Mouse (Mus musculus): ENCODE measurements around the gene Lrrc56. TPM values are rescaled to one million over a fixed set of nuclear protein-coding genes. Genes with fewer than 3 reads are reported as not detected.
A peak's percentile ranks its signal among the peaks of the same experiment; 100 is the strongest.

The Lrrc56 gene
- polyA plus RNA-seq, 1 experiment: 7.4 TPM

DNA sequence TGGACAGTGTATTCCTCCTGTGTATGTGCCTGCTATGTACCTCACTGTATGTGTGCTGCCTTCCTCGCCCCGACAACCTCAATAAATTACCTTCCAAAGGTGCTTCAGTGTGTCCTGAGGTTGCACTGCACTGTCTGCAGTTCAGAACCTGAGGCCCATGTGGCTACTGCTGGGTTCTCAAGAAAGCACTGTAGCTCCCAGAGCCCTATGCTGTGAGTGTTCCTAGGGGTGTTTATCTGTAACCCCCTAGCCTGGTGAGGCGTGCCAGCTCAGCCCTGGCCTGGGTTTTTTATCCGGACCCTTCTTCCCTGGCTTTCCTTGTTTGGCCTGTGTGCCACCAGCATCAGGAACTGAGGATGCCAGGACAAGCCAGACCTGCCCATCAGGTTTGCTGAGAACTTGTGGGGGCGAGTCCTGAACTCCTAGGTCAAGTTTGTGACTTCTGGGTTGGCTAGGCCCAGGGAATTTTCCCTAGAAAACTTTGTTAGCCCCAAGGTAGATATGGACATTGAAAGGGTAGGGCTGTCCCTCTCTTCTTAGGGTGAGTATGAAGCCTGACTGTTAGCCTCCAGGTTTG, 24.7 kb downstream of the Lrrc56 start:
- Histone ChIP-seq H3K27ac (ENCODE audit: control insufficient read depth, insufficient read depth, low read length) (no peak overlapping the region), H3K4me1 (replicated peaks; ENCODE audit: control insufficient read depth, insufficient read depth, low read length) (peaks cover 25% of the 10 kb centered on the region), H3K27me3 (ENCODE audit: control insufficient read depth, insufficient read depth, low read length) (no peaks in the 10 kb centered on the region), H3K36me3 (ENCODE audit: control insufficient read depth, insufficient read depth, low read length) (no peaks in the 10 kb centered on the region), H3K4me3 (ENCODE audit: control insufficient read depth, insufficient read depth, low read length) (no peak overlapping the region)
- TF ChIP-seq CTCF (IDR thresholded peaks at IDR 0.05; ENCODE audit: borderline replicate concordance, control insufficient read depth, extremely low read depth, insufficient read depth, low read length, poor library complexity) (no peak), POLR2A (IDR thresholded peaks at IDR 0.05; ENCODE audit: control insufficient read depth, extremely low read depth, insufficient read depth, low read length, poor library complexity) (no peak)
- WGBS: 96% methylated on average over 5 of the region's 5 CpGs
- DNase-seq: no peak

DNA sequence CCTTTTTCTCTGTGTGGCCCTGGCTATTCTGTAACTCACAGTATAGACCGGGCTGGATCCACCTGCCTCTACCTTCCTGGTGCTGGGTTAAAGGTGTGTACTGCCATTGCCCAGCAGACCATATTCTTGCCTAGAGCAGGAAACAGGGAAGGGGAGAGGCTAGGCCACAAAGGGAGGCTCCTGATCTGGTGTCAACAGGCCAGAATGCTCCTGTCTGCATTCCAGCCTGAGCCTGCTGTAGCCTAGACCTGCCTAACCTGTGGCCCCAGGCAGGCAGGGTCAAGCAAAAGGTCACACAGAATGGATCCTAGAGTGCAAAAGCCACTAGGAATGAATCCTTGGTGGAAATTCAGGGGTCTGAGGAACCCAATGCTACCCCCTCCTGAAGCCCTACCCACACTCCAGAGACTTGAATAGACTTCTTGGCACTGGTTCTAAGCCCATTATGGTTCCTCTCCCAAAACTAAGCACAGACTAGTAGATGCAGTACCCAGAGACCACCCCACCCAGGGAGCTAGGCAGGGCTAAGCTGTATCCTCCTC, 25.7 kb downstream of the Lrrc56 start:
- Histone ChIP-seq H3K4me1 (replicated peaks; ENCODE audit: control insufficient read depth, insufficient read depth, low read length) (peaks cover 25% of the 10 kb centered on the region), H3K27me3 (ENCODE audit: control insufficient read depth, insufficient read depth, low read length) (no peaks in the 10 kb centered on the region), H3K27ac (ENCODE audit: control insufficient read depth, insufficient read depth, low read length) (no peak overlapping the region), H3K4me3 (ENCODE audit: control insufficient read depth, insufficient read depth, low read length) (no peak overlapping the region), H3K36me3 (ENCODE audit: control insufficient read depth, insufficient read depth, low read length) (no peaks in the 10 kb centered on the region)
- no peak for DNase-seq
- 93% methylated on average over 1 of the region's 1 CpGs for WGBS
- TF ChIP-seq POLR2A (IDR thresholded peaks at IDR 0.05; ENCODE audit: control insufficient read depth, extremely low read depth, insufficient read depth, low read length, poor library complexity) (no peak), CTCF (IDR thresholded peaks at IDR 0.05; ENCODE audit: borderline replicate concordance, control insufficient read depth, extremely low read depth, insufficient read depth, low read length, poor library complexity) (no peak)

- 86% methylated on average over 1 of the region's 1 CpGs for WGBS
- no peak overlapping the region for H3K4me3 ChIP-seq (ENCODE audit: control insufficient read depth, insufficient read depth, low read length)
- DNase-seq: no peak
- H3K4me1 ChIP-seq (replicated peaks; ENCODE audit: control insufficient read depth, insufficient read depth, low read length): peaks cover 20% of the 10 kb centered on the region
- no peak overlapping the region for H3K27ac ChIP-seq (ENCODE audit: control insufficient read depth, insufficient read depth, low read length)
- no peaks in the 10 kb centered on the region for H3K36me3 ChIP-seq (ENCODE audit: control insufficient read depth, insufficient read depth, low read length)
- TF ChIP-seq POLR2A (IDR thresholded peaks at IDR 0.05; ENCODE audit: control insufficient read depth, extremely low read depth, insufficient read depth, low read length, poor library complexity) (no peak), CTCF (IDR thresholded peaks at IDR 0.05; ENCODE audit: borderline replicate concordance, control insufficient read depth, extremely low read depth, insufficient read depth, low read length, poor library complexity) (no peak)
- H3K27me3 ChIP-seq (ENCODE audit: control insufficient read depth, insufficient read depth, low read length): no peaks in the 10 kb centered on the region
These were observed 26.4 kb downstream of the Lrrc56 start for GRCm38 (mm10) chr7:141220377-141220776.

DNA sequence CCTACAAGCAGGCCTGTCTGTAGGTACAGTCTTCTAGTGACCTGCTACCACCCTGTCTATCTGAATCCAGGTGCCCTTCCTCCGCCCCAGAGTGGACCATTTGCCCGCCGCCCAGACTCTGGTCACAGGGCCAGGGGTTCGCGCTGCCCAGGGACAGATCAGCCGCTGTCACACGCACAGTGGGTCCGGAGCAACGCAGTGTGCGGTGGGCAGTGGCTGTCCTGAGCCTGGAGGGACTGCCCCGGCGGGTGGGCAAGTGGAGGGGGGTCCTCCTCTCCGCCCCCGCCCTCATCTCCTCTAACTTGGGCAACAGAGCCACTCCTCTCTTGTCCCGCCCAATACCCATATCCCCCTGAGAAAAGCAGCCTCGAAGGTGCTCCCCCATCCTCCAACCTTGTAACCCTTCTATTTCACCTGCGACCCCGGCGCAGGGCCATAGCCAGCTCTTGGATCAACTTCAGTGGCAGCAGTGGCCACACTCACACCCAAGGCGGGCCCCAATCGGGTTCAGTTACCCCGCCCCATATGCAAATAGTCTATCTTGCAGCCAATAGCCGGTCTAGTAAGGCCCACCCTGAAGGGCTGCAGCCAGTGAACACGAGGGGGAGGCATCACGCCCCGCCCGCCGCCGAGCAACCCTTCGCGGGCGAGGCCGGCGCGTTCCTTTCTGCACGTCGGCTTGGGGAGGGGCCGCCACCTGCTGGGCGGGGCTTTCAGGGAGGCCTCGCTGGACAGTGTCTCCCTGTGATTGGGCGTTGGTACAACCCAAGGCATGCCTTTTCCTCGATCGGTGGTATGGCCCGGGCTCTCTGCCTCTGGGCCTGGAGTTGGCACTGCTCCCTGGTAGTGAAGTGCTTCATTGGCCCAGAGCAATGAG, 27.5 kb downstream of the Lrrc56 start:
- peaks cover 16% of the 10 kb centered on the region for H3K4me1 ChIP-seq (replicated peaks; ENCODE audit: control insufficient read depth, insufficient read depth, low read length)
- TF ChIP-seq POLR2A (IDR thresholded peaks at IDR 0.05; ENCODE audit: control insufficient read depth, extremely low read depth, insufficient read depth, low read length, poor library complexity): no peak
- peak; percentile 54; the same call in 1 of the 2 replicates for TF ChIP-seq CTCF (IDR thresholded peaks at IDR 0.05; ENCODE audit: borderline replicate concordance, control insufficient read depth, extremely low read depth, insufficient read depth, low read length, poor library complexity)
- peak overlapping the region; percentile 24 for H3K4me3 ChIP-seq (ENCODE audit: control insufficient read depth, insufficient read depth, low read length)
- H3K27ac ChIP-seq (ENCODE audit: control insufficient read depth, insufficient read depth, low read length): no peak overlapping the region
- 26% methylated on average over 44 of the region's 44 CpGs for WGBS
- no peaks in the 10 kb centered on the region for H3K27me3 ChIP-seq (ENCODE audit: control insufficient read depth, insufficient read depth, low read length)
- DNase-seq: peak; percentile 90
- no peaks in the 10 kb centered on the region for H3K36me3 ChIP-seq (ENCODE audit: control insufficient read depth, insufficient read depth, low read length)

- Histone ChIP-seq H3K27me3 (ENCODE audit: control insufficient read depth, insufficient read depth, low read length) (no peaks in the 10 kb centered on the region), H3K4me3 (ENCODE audit: control insufficient read depth, insufficient read depth, low read length) (peak overlapping the region; percentile 24), H3K4me1 (replicated peaks; ENCODE audit: control insufficient read depth, insufficient read depth, low read length) (peaks cover 14% of the 10 kb centered on the region), H3K27ac (ENCODE audit: control insufficient read depth, insufficient read depth, low read length) (no peak overlapping the region), H3K36me3 (ENCODE audit: control insufficient read depth, insufficient read depth, low read length) (no peaks in the 10 kb centered on the region)
- TF ChIP-seq POLR2A (IDR thresholded peaks at IDR 0.05; ENCODE audit: control insufficient read depth, extremely low read depth, insufficient read depth, low read length, poor library complexity) (no peak), CTCF (IDR thresholded peaks at IDR 0.05; ENCODE audit: borderline replicate concordance, control insufficient read depth, extremely low read depth, insufficient read depth, low read length, poor library complexity) (no peak)
- DNase-seq: no peak
- 20% methylated on average over 8 of the region's 8 CpGs for whole genome bisulfite sequencing
These were observed 28.1 kb downstream of the Lrrc56 start for GRCm38 (mm10) chr7:141222126-141222467.

- no peaks in the 10 kb centered on the region for H3K27me3 ChIP-seq (ENCODE audit: control insufficient read depth, insufficient read depth, low read length)
- no peak for DNase-seq
- TF ChIP-seq CTCF (IDR thresholded peaks at IDR 0.05; ENCODE audit: borderline replicate concordance, control insufficient read depth, extremely low read depth, insufficient read depth, low read length, poor library complexity) (no peak), POLR2A (IDR thresholded peaks at IDR 0.05; ENCODE audit: control insufficient read depth, extremely low read depth, insufficient read depth, low read length, poor library complexity) (no peak)
- no peaks in the 10 kb centered on the region for H3K36me3 ChIP-seq (ENCODE audit: control insufficient read depth, insufficient read depth, low read length)
- WGBS: 99% methylated on average over 4 of the region's 4 CpGs
- H3K4me1 ChIP-seq (replicated peaks; ENCODE audit: control insufficient read depth, insufficient read depth, low read length): peaks cover 14% of the 10 kb centered on the region
- no peak overlapping the region for H3K4me3 ChIP-seq (ENCODE audit: control insufficient read depth, insufficient read depth, low read length)
- no peak overlapping the region for H3K27ac ChIP-seq (ENCODE audit: control insufficient read depth, insufficient read depth, low read length)
These were observed 28.8 kb downstream of the Lrrc56 start for GRCm38 (mm10) chr7:141222696-141223215.

Measured in thymus, adult 2 months (tissue).